Mouse (Mus musculus) lung, embryonic 14.5 days (tissue): ENCODE data around the gene Iah1. TPM values are rescaled to one million over a fixed set of nuclear protein-coding genes. Genes with fewer than 3 reads are reported as not detected.

ENCODE experiments used
- ATAC-seq: fragments of 200-750 bp; cut with Nextera tagmentation; 2 replicates; pipeline ENCODE4 v1.8.0; 2017; ENCODE audit warnings: mild to moderate bottlenecking, moderate TSS enrichment, moderate library complexity; ENCODE audit not compliant: insufficient read depth
- DNase-seq: peaks from one replicate; pipeline ENCODE4 v3.0.0-alpha.2; 2015
- H3K27ac ChIP-seq: fragments of 300-500 bp; sonication (generic); 2 replicates; pipeline ENCODE4 v1.5.1; 2014; ENCODE audit warnings: low read depth, mild to moderate bottlenecking, moderate library complexity
- H3K27me3 ChIP-seq: fragments of 300-500 bp; sonication (generic); 2 replicates; pipeline ENCODE4 v1.6.1; 2014; ENCODE audit warnings: low read length, control low read depth; ENCODE audit not compliant: insufficient read depth
- H3K36me3 ChIP-seq: fragments of 300-500 bp; sonication (generic); 2 replicates; pipeline ENCODE4 v1.6.1; 2014; ENCODE audit warnings: control low read depth; ENCODE audit not compliant: insufficient read depth
- H3K4me1 ChIP-seq: fragments of 300-500 bp; sonication (generic); 2 replicates; pipeline ENCODE4 v1.6.1; 2014; ENCODE audit warnings: antibody characterized with exemption, control low read depth; ENCODE audit not compliant: insufficient read depth
- H3K4me2 ChIP-seq: fragments of 300-500 bp; sonication (generic); 2 replicates; pipeline ENCODE4 v1.6.1; 2014; ENCODE audit warnings: mild to moderate bottlenecking
- H3K4me3 ChIP-seq: fragments of 300-500 bp; sonication (generic); 2 replicates; pipeline ENCODE4 v1.5.1; 2014; ENCODE audit warnings: low read depth, low read length
- H3K9ac ChIP-seq: fragments of 300-500 bp; sonication (generic); 2 replicates; pipeline ENCODE4 v1.6.1; 2014
- H3K9me3 ChIP-seq: fragments of 300-500 bp; sonication (generic); 2 replicates; pipeline ENCODE4 v1.6.1; 2016; ENCODE audit warnings: low read depth, low read length, control low read depth
- CTCF ChIP-seq: IDR thresholded peaks from 2 replicates; pipeline ENCODE4 v1.5.1; 2016; ENCODE audit warnings: antibody characterized with exemption, low read depth
- WGBS: fragments of 180-500 bp; shearing (Covaris S2); extraction: QIAGEN DNeasy Blood & Tissue Kit; methylation state at CpG from one replicate; pipeline ENCODE4 v1.1.7; 2014; 5-methylcytosine and 5-hydroxymethylcytosine counted together
- polyA plus RNA-seq: library from polyadenylated mRNA; unstranded; fragments of >200 nt; fragmentation: Nextera tagmentation; extraction: Ambion mirVana; gene quantifications from 2 replicates; pipeline ENCODE4 v1.2.1, GENCODE M21; 2014

Gene Iah1
- polyA plus RNA-seq, 1 experiment from 2014 or later = 58.8 TPM

- no peak for DNase-seq
- no peak for TF ChIP-seq CTCF
- Histone ChIP-seq H3K9me3 (no peaks in the 10 kb centered on the region), H3K4me3 (no peak overlapping the region), H3K4me2 (no peak overlapping the region), H3K36me3 (0 out of 2 replicates have a peak, but pooled peaks cover 2% of the 10 kb centered on the region), H3K9ac (no peak overlapping the region), H3K27me3 (no peaks in the 10 kb centered on the region), H3K27ac (no peak overlapping the region), H3K4me1 (no peaks in the 10 kb centered on the region)
- WGBS = 72% methylated on average over 10 of the region's 10 CpGs
- no peak for ATAC-seq
Observed at GRCm38 (mm10) chr12:21364624-21365435, 48.6 kb downstream of the Iah1 start.

GRCm38 (mm10) chr12:21368376-21369086, 52.3 kb downstream of the Iah1 start:
- no peak for DNase-seq
- Histone ChIP-seq H3K4me3 (no peak overlapping the region), H3K9me3 (no peaks in the 10 kb centered on the region), H3K27ac (no peak overlapping the region), H3K27me3 (no peaks in the 10 kb centered on the region), H3K4me2 (no peak overlapping the region), H3K4me1 (no peaks in the 10 kb centered on the region), H3K9ac (no peak overlapping the region), H3K36me3 (no peaks in the 10 kb centered on the region)
- 91% methylated on average over 9 of the region's 9 CpGs for WGBS
- no peak for TF ChIP-seq CTCF
- no peak for ATAC-seq

GRCm38 (mm10) chr12:21369087-21369410, 52.9 kb downstream of the Iah1 start:
- ATAC-seq = no peak
- H3K27ac ChIP-seq = no peak overlapping the region
- H3K4me2 ChIP-seq = no peak overlapping the region
- no peak for TF ChIP-seq CTCF
- H3K4me3 ChIP-seq = no peak overlapping the region
- H3K36me3 ChIP-seq = no peaks in the 10 kb centered on the region
- H3K4me1 ChIP-seq = no peaks in the 10 kb centered on the region
- WGBS = 91% methylated on average over 5 of the region's 5 CpGs
- H3K27me3 ChIP-seq = no peaks in the 10 kb centered on the region
- no peak overlapping the region for H3K9ac ChIP-seq
- no peak for DNase-seq
- no peaks in the 10 kb centered on the region for H3K9me3 ChIP-seq

GRCm38 (mm10) chr12:21370035-21370611, 53.9 kb downstream of the Iah1 start:
- DNase-seq (no peak), ATAC-seq (no peak)
- no peaks in the 10 kb centered on the region for H3K4me1 ChIP-seq
- no peaks in the 10 kb centered on the region for H3K27me3 ChIP-seq
- no peak overlapping the region for H3K9ac ChIP-seq
- TF ChIP-seq CTCF = no peak
- H3K36me3 ChIP-seq = no peaks in the 10 kb centered on the region
- no peak overlapping the region for H3K27ac ChIP-seq
- H3K9me3 ChIP-seq = no peaks in the 10 kb centered on the region
- no peak overlapping the region for H3K4me3 ChIP-seq
- WGBS = 94% methylated on average over 1 of the region's 1 CpGs
- no peak overlapping the region for H3K4me2 ChIP-seq

- no peaks in the 10 kb centered on the region for H3K36me3 ChIP-seq
- ATAC-seq (peak; percentile 97), DNase-seq (peak; percentile 99)
- H3K4me3 ChIP-seq = peak within 1 kb of the TSS; percentile 81
- no peaks in the 10 kb centered on the region for H3K4me1 ChIP-seq
- TF ChIP-seq CTCF = peak; percentile 73
- H3K27ac ChIP-seq = peak within 1 kb of the TSS; percentile 96
- peak within 1 kb of the TSS; percentile 85 for H3K9ac ChIP-seq
- peak within 1 kb of the TSS; percentile 85 for H3K4me2 ChIP-seq
- under 1% methylated on average over 55 of the region's 55 CpGs for whole genome bisulfite sequencing
- H3K9me3 ChIP-seq = no peaks in the 10 kb centered on the region
- H3K27me3 ChIP-seq = no peaks in the 10 kb centered on the region
Observed at GRCm38 (mm10) chr12:21373100-21373819, 57.1 kb downstream of the Iah1 start, which contains the start of gene Adam17. Gene Adam17, minus strand, starts transcription at chr12:21373632.

Other genes starting within 250 kb of the Iah1 start
- 106 and 108 TPM in 2 replicates for gene Cpsf3, start 31.0 kb upstream of the Iah1 start, polyA plus RNA-seq
- gene Itgb1bp1, start 30.1 kb upstream of the Iah1 start, polyA plus RNA-seq = 49.2 and 51.4 TPM in 2 replicates
- gene Adam17, start 57.2 kb downstream of the Iah1 start, polyA plus RNA-seq = 45.5 and 50.3 TPM in 2 replicates
- gene Ywhaq, start 101.2 kb downstream of the Iah1 start, polyA plus RNA-seq = 805 and 834 TPM in 2 replicates